Mouse (Mus musculus) myocyte (in vitro differentiated cells): Measurements from ENCODE around the gene Efna3. TPM values are rescaled to one million over a fixed set of nuclear protein-coding genes. Genes with fewer than 3 reads are reported as not detected.
A peak's percentile ranks its signal among the peaks of the same experiment; 100 is the strongest.

Experiments used
- H3K27me3 ChIP-seq: one replicate; pipeline ENCODE4 v1.6.1; 2011; ENCODE audit not compliant: control insufficient read depth, insufficient read depth, insufficient read length
- H3K36me3 ChIP-seq: one replicate; pipeline ENCODE4 v1.6.1; 2011; ENCODE audit not compliant: control insufficient read depth, insufficient read depth
- H3K4me2 ChIP-seq: one replicate; pipeline ENCODE4 v1.6.1; 2011; ENCODE audit warnings: low read depth, control low read depth
- H3K4me3 ChIP-seq: one replicate; pipeline ENCODE4 v1.5.1; 2011; ENCODE audit warnings: mild to moderate bottlenecking, control low read depth, moderate library complexity
- H3K79me2 ChIP-seq: one replicate; pipeline ENCODE4 v1.6.1; 2011; ENCODE audit not compliant: control insufficient read depth, insufficient read depth
- H3ac ChIP-seq: one replicate; pipeline ENCODE4 v1.6.1; 2011; ENCODE audit not compliant: control insufficient read depth, insufficient read length
- CEBPB ChIP-seq: IDR thresholded peaks from 2 replicates; pipeline ENCODE4 v1.6.1; 2011; ENCODE audit warnings: mild to moderate bottlenecking, moderate library complexity; ENCODE audit not compliant: poor library complexity, insufficient read depth, severe bottlenecking
- E2F4 ChIP-seq: IDR thresholded peaks from one replicate; pipeline ENCODE4 v1.6.1; 2011; ENCODE audit warnings: mild to moderate bottlenecking, control low read depth, moderate library complexity; ENCODE audit not compliant: insufficient read depth
- MAX ChIP-seq: IDR thresholded peaks from one replicate; pipeline ENCODE4 v1.6.1; 2011; ENCODE audit warnings: low read depth, mild to moderate bottlenecking, control low read depth
- MYOD1 ChIP-seq, 3 experiments: IDR thresholded peaks; one replicate each; pipeline ENCODE4 v1.6.1; 2011; ENCODE audit warnings: control low read depth in 2 of 3, low read depth in 2 of 3, mild to moderate bottlenecking in 2 of 3, moderate library complexity in 1 of 3; ENCODE audit not compliant: insufficient read length in 2 of 3, control insufficient read depth in 1 of 3
- MYOG ChIP-seq, 3 experiments: IDR thresholded peaks; one replicate each; pipeline ENCODE4 v1.6.1; 2011; ENCODE audit warnings: control low read depth in 2 of 3, low read depth in 2 of 3, mild to moderate bottlenecking in 2 of 3; ENCODE audit not compliant: insufficient read length in 2 of 3, control insufficient read depth in 1 of 3, insufficient read depth in 1 of 3
- POLR2A ChIP-seq: IDR thresholded peaks from one replicate; pipeline ENCODE4 v1.6.1; 2011; ENCODE audit warnings: low read depth, mild to moderate bottlenecking, control low read depth, moderate library complexity; ENCODE audit not compliant: insufficient read length
- POLR2AphosphoS2 ChIP-seq: IDR thresholded peaks from one replicate; pipeline ENCODE4 v1.6.1; 2011; ENCODE audit warnings: low read depth, control low read depth; ENCODE audit not compliant: insufficient read length
- REST ChIP-seq: IDR thresholded peaks from one replicate; pipeline ENCODE4 v1.6.1; 2011; ENCODE audit warnings: mild to moderate bottlenecking, control low read depth, moderate library complexity; ENCODE audit not compliant: insufficient read depth, insufficient read length
- SRF ChIP-seq: IDR thresholded peaks from one replicate; pipeline ENCODE4 v1.6.1; 2011; ENCODE audit warnings: low read depth; ENCODE audit not compliant: control insufficient read depth, insufficient read length
- TCF12 ChIP-seq: IDR thresholded peaks from one replicate; pipeline ENCODE4 v1.6.1; 2011; ENCODE audit warnings: mild to moderate bottlenecking, control low read depth; ENCODE audit not compliant: poor library complexity, insufficient read depth, severe bottlenecking
- TCF3 ChIP-seq: IDR thresholded peaks from one replicate; pipeline ENCODE4 v1.6.1; 2011; ENCODE audit warnings: low read depth, control low read depth; ENCODE audit not compliant: insufficient read length
- USF1 ChIP-seq: IDR thresholded peaks from one replicate; pipeline ENCODE4 v1.6.1; 2011; ENCODE audit warnings: low read depth, mild to moderate bottlenecking, control low read depth, moderate library complexity
- polyA plus RNA-seq: library from polyadenylated mRNA; unstranded; fragments of >200 nt; fragmentation: generic; extraction: Trizol; gene quantifications from one replicate; pipeline ENCODE4 v1.2.1, GENCODE M21; 2012; ENCODE audit warnings: missing spikeins

Gene Efna3
- polyA plus RNA-seq, 1 experiment, result 1.8 TPM

DNA sequence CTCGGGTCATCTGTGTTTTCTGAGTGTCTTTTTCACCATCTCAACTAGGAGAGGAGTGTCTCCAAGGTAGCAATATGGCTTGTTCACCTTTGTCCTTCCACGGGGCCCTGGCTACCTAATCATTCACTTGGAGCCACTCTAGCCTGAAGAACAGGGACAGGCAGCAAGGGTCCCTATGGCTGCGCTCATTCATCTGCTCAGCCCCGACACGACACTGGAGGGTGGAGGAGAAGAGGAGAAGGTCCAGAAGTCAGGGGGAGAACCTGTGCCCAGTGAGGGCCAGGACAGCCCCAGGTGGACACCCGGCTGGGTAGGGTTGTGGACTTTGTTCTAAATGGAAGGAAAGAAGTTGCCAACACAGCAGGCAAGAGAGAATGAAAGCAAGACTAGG lies 32.7 kb upstream of the Efna3 start:
- no peaks in the 10 kb centered on the region for H3K79me2 ChIP-seq
- TF ChIP-seq REST, result no peak
- no peak for TF ChIP-seq TCF12
- no peak for TF ChIP-seq MYOD1 (IDR thresholded peaks at IDR 0.05; ENCODE audit: control insufficient read depth in 1 of 3, insufficient read length in 2 of 3, low read depth in 2 of 3)
- TF ChIP-seq USF1, result no peak
- no peak for TF ChIP-seq POLR2A
- no peak for TF ChIP-seq E2F4
- TF ChIP-seq MAX, result no peak
- no peak for TF ChIP-seq CEBPB
- TF ChIP-seq SRF, result no peak
- no peak for TF ChIP-seq TCF3
- no peak for TF ChIP-seq MYOG (IDR thresholded peaks at IDR 0.05; ENCODE audit: control insufficient read depth in 1 of 3, insufficient read depth in 1 of 3, insufficient read length in 2 of 3, low read depth in 2 of 3)
- no peak for TF ChIP-seq POLR2AphosphoS2
- H3K36me3 ChIP-seq, result no peaks in the 10 kb centered on the region
- no peak overlapping the region for H3ac ChIP-seq
- H3K27me3 ChIP-seq, result peaks cover 9% of the 10 kb centered on the region
- no peak overlapping the region for H3K4me3 ChIP-seq
- no peak overlapping the region for H3K4me2 ChIP-seq

GRCm38 (mm10) chr3:89354816-89355511 lies 32.2 kb upstream of the Efna3 start:
- H3K36me3 ChIP-seq, result no peaks in the 10 kb centered on the region
- H3K4me3 ChIP-seq, result no peak overlapping the region
- TF ChIP-seq SRF (no peak), CEBPB (no peak), POLR2A (no peak), MAX (no peak), TCF3 (no peak), USF1 (no peak), POLR2AphosphoS2 (no peak), MYOD1 (IDR thresholded peaks at IDR 0.05; ENCODE audit: control insufficient read depth in 1 of 3, insufficient read length in 2 of 3, low read depth in 2 of 3) (no peak), E2F4 (no peak), MYOG (IDR thresholded peaks at IDR 0.05; ENCODE audit: control insufficient read depth in 1 of 3, insufficient read depth in 1 of 3, insufficient read length in 2 of 3, low read depth in 2 of 3) (no peak), TCF12 (no peak), REST (no peak)
- no peaks in the 10 kb centered on the region for H3K79me2 ChIP-seq
- H3K4me2 ChIP-seq, result peak overlapping the region; percentile 4
- no peak overlapping the region for H3ac ChIP-seq
- H3K27me3 ChIP-seq, result peaks cover 9% of the 10 kb centered on the region

DNA sequence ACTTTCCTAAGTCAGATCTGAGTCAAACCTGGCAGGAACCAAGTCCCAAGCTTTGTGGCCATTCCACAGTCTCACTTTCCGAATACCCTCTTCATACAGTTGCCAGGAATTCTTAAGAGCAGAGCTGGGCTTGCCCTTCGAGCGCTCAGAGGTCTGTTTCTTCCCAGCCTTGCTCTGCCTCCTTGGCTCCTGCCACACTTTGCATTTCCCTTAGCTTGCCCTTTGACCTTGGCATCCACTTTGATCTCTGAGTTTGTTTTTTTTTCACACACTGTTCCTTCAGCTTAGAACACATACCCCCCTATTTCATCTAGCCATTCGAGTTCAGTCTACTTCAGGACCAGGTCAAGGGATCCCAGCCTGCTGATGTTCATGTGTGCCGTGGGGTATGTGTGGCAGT lies 28.5 kb upstream of the Efna3 start:
- no peaks in the 10 kb centered on the region for H3K36me3 ChIP-seq
- peaks cover 4% of the 10 kb centered on the region for H3K27me3 ChIP-seq
- no peaks in the 10 kb centered on the region for H3K79me2 ChIP-seq
- no peak overlapping the region for H3K4me2 ChIP-seq
- H3ac ChIP-seq, result no peak overlapping the region
- no peak overlapping the region for H3K4me3 ChIP-seq
- TF ChIP-seq CEBPB (no peak), USF1 (no peak), TCF12 (no peak), SRF (no peak)

DNA sequence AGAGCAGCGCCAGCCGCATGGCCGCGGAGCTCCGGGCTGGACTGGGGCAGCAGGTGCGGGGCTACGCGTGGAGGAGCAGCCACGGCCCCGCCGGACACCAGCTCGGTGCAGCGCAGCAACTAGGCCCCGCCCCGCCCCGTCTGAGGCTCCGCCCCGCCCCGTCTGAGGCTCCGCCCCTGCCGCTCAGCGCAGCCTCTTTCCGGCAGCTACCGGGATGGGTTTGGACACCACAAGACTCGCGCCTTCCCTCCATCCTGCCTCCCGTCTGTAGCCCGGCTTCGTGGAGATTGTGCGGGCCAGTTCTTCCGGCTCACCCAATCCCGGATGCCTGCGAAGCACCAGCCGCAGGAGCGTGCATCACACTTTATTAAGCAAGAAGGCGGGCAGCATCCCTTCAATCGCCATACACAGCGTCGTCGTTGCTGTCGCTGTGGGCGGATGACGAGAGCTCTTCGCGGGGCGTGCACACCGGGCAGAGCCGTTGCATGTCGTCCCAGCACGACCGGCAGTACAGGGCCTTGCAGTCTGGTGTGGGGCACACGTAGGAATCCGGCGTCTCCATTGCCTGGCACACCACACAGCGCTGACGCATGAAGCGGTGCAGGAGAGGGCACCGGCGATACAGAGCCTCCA lies 27.2 kb upstream of the Efna3 start, which contains the start of gene Adam15:
Adam15 (minus strand) TSS at position 128 of the 633 bp plus-strand sequence.
- TF ChIP-seq REST, result no peak
- no peak for TF ChIP-seq USF1
- no peak for TF ChIP-seq TCF3
- no peak for TF ChIP-seq E2F4
- no peak for TF ChIP-seq MAX
- TF ChIP-seq SRF, result no peak
- TF ChIP-seq POLR2A, result peak; percentile 73
- TF ChIP-seq TCF12, result no peak
- peak in 2 of 3 experiments; percentile 54 to 80 for TF ChIP-seq MYOD1 (IDR thresholded peaks at IDR 0.05; ENCODE audit: control insufficient read depth in 1 of 3, insufficient read length in 2 of 3, low read depth in 2 of 3)
- TF ChIP-seq MYOG (IDR thresholded peaks at IDR 0.05; ENCODE audit: control insufficient read depth in 1 of 3, insufficient read depth in 1 of 3, insufficient read length in 2 of 3, low read depth in 2 of 3), result peak in 2 of 3 experiments; percentile 64
- TF ChIP-seq CEBPB, result no peak
- peak; percentile 82 for TF ChIP-seq POLR2AphosphoS2
- H3ac ChIP-seq, result peak within 1 kb of the TSS; percentile 10
- H3K27me3 ChIP-seq, result no peaks in the 10 kb centered on the region
- no peaks in the 10 kb centered on the region for H3K79me2 ChIP-seq
- no peaks in the 10 kb centered on the region for H3K36me3 ChIP-seq
- peak within 1 kb of the TSS; percentile 92 for H3K4me2 ChIP-seq
- peak within 1 kb of the TSS; percentile 52 for H3K4me3 ChIP-seq
